Comparison of ENCODE assay signal across 14 mouse cellular contexts in the genomic region with DNA sequence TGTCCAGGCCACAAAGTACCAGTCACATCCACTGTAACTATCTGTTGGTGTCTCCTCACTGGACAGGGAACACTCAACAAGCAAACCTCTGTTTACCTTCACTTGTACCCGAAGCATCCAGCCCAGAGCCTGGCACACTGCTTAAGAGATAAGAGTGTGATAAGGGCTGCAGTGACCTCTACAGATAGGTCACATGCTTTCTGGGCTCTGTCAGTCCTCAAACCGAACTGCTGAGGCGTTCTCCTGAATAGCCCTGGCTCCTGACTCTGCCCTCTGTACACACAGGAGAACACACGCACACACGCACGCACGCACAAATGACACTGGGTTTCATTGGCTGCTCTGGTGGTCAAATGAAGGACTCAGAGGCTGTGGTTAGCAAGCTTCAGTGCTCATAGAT. TPM values are rescaled to one million over a fixed set of nuclear protein-coding genes. Genes with fewer than 3 reads are reported as not detected.
DNase-seq lines count a peak whose midpoint lies in the region; ATAC-seq and TF ChIP-seq lines count a peak whose summit lies in the region.
"Had no signal": no experiment of that assay in that cellular context is flagged by ENCODE, and none has a peak within 500 bp of the region (broad histone marks: within the 10 kb centered on the region; RNA-seq: fewer than 3 reads in every experiment).

No protein-coding gene starts in this region.

- no peaks in the 10 kb centered on the region for H3K9me3 ChIP-seq in intestine, embryonic 15.5 days
- H3K9me3 ChIP-seq in intestine, postnatal 0 days (ENCODE audit: control insufficient read depth), result no peaks in the 10 kb centered on the region
- H3K9me3 ChIP-seq: limb, embryonic 12.5 days; stomach, embryonic 15.5 days had no signal

- no peak for TF ChIP-seq CTCF in intestine, postnatal 0 days (IDR thresholded peaks at IDR 0.05; ENCODE audit: low read depth)
- no peak for TF ChIP-seq CTCF in bone marrow macrophage, adult 2 months (IDR thresholded peaks at IDR 0.05; ENCODE audit: low read depth, low read length)

- H3K9ac ChIP-seq in intestine, embryonic 15.5 days, result no peak overlapping the region
- no peak overlapping the region; the same call in 1 of the 2 replicates for H3K9ac ChIP-seq in intestine, postnatal 0 days (ENCODE audit: low read depth, low read length)
- H3K9ac ChIP-seq: limb, embryonic 12.5 days; stomach, embryonic 15.5 days had no signal

- no peak overlapping the region for H3K4me2 ChIP-seq in intestine, embryonic 15.5 days (replicated peaks)
- no peak overlapping the region for H3K4me2 ChIP-seq in intestine, postnatal 0 days (replicated peaks; ENCODE audit: low read depth)
- H3K4me2 ChIP-seq: limb, embryonic 12.5 days; stomach, embryonic 15.5 days had no signal

- H3K27ac ChIP-seq in intestine, embryonic 15.5 days, result no peak overlapping the region
- H3K27ac ChIP-seq in intestine, postnatal 0 days (ENCODE audit: low read depth, low read length), result no peak overlapping the region
- H3K27ac ChIP-seq in bone marrow macrophage, adult 2 months (ENCODE audit: insufficient read depth, low read depth, low read length), result peak overlapping the region; percentile 77
- H3K27ac ChIP-seq: hindbrain, postnatal 0 days; limb, embryonic 12.5 days; stomach, embryonic 15.5 days had no signal

- peaks cover 2% of the 10 kb centered on the region; the same call in 1 of the 2 replicates for H3K4me1 ChIP-seq in intestine, embryonic 15.5 days (replicated peaks)
- H3K4me1 ChIP-seq in intestine, postnatal 0 days (replicated peaks; ENCODE audit: control insufficient read depth, insufficient read depth, low read length), result no peaks in the 10 kb centered on the region
- peaks cover 64% of the 10 kb centered on the region for H3K4me1 ChIP-seq in bone marrow macrophage, adult 2 months (ENCODE audit: control insufficient read depth, insufficient read depth, low read length)

- WGBS in intestine, embryonic 15.5 days, result 45% methylated on average over 7 of the region's 7 CpGs
- 45% methylated on average over 7 of the region's 7 CpGs for WGBS in intestine, postnatal 0 days

- DNase-seq in liver, result peak; percentile 10
- no peak for DNase-seq in kidney, adult 9 months
- DNase-seq in thymus, adult 18-20 months, result no peak
- DNase-seq: adrenal gland, postnatal 25 days; embryo, embryonic 11 days; kidney, postnatal 14 days had no signal

- H3K4me3 ChIP-seq in intestine, embryonic 15.5 days (replicated peaks), result no peak overlapping the region
- no peak overlapping the region for H3K4me3 ChIP-seq in intestine, postnatal 0 days (ENCODE audit: low read depth, low read length)
- no peak overlapping the region for H3K4me3 ChIP-seq in bone marrow macrophage, adult 2 months (ENCODE audit: insufficient read depth, low read length)
- H3K4me3 ChIP-seq: erythroblast, embryonic 14.5 days; limb, embryonic 12.5 days; stomach, embryonic 15.5 days had no signal

- H3K27me3 ChIP-seq in intestine, embryonic 15.5 days (replicated peaks), result no peaks in the 10 kb centered on the region
- H3K27me3 ChIP-seq in intestine, postnatal 0 days (replicated peaks; ENCODE audit: control insufficient read depth, insufficient read depth, low read length), result no peaks in the 10 kb centered on the region
- H3K27me3 ChIP-seq: limb, embryonic 12.5 days; stomach, embryonic 15.5 days had no signal

- peak; percentile 47; the same call in 1 of the 2 replicates for ATAC-seq in intestine, embryonic 15.5 days
- no peak for ATAC-seq in intestine, postnatal 0 days
- ATAC-seq in megakaryocyte-erythroid progenitor cell, adult 5-6 weeks (replicated peaks; ENCODE audit: low FRiP score, low TSS enrichment, poor library complexity, severe bottlenecking), result peak; percentile 61
- ATAC-seq: hindbrain, postnatal 0 days had no signal

- no peak for TF ChIP-seq POLR2A in bone marrow macrophage, adult 2 months (IDR thresholded peaks at IDR 0.05; ENCODE audit: borderline replicate concordance, low read depth, low read length)

- no peaks in the 10 kb centered on the region for H3K36me3 ChIP-seq in intestine, embryonic 15.5 days
- H3K36me3 ChIP-seq in intestine, postnatal 0 days (ENCODE audit: control insufficient read depth, insufficient read depth), result no peaks in the 10 kb centered on the region
- H3K36me3 ChIP-seq: limb, embryonic 12.5 days; stomach, embryonic 15.5 days had no signal

RNA-seq across cellular contexts. Expression of a gene that starts 8.5 kb away (rescaled TPM):
- polyA plus RNA-seq in intestine, embryonic 15.5 days (2015; fragmentation: Nextera tagmentation; extraction: Ambion mirVana), result 4.9 and 6.6 TPM in 2 replicates
- polyA plus RNA-seq in intestine, postnatal 0 days (2015; fragmentation: Nextera tagmentation; extraction: Ambion mirVana), result 5.1 and 5.7 TPM in 2 replicates
- polyA plus RNA-seq in bone marrow macrophage, adult 2 months (2012; ENCODE audit: insufficient read depth, insufficient read length, missing spikeins), result 29.7 and 33.3 TPM in 2 replicates
- total RNA-seq in megakaryocyte-erythroid progenitor cell, adult 5-6 weeks (2014; fragmentation: Nextera tagmentation), result 6.6 and 11.2 TPM in 2 replicates
- 4.9 and 13.2 TPM in 2 replicates for total RNA-seq in megakaryocyte-erythroid progenitor cell, adult 5-6 weeks (2017)

RNA-seq across cellular contexts. Expression of a gene that starts 12.7 kb away (rescaled TPM):
- polyA plus RNA-seq in intestine, embryonic 15.5 days (2015; fragmentation: Nextera tagmentation; extraction: Ambion mirVana), result 40.4 and 40.5 TPM in 2 replicates
- 16.7 and 17.0 TPM in 2 replicates for polyA plus RNA-seq in intestine, postnatal 0 days (2015; fragmentation: Nextera tagmentation; extraction: Ambion mirVana)
- polyA plus RNA-seq in bone marrow macrophage, adult 2 months (2012; ENCODE audit: insufficient read depth, insufficient read length, missing spikeins), result 24.6 and 29.5 TPM in 2 replicates
- total RNA-seq in megakaryocyte-erythroid progenitor cell, adult 5-6 weeks (2014; fragmentation: Nextera tagmentation), result 44.1 and 47.2 TPM in 2 replicates
- 41.4 and 52.0 TPM in 2 replicates for total RNA-seq in megakaryocyte-erythroid progenitor cell, adult 5-6 weeks (2017)
